Mouse (Mus musculus) gastrocnemius, postnatal 36 days (tissue): ENCODE data around the gene Faap100. TPM values are rescaled to one million over a fixed set of nuclear protein-coding genes. Genes with fewer than 3 reads are reported as not detected.
"Not testable (repeated sequence)": the region's sequence is repeated elsewhere in the genome, so short reads cannot be mapped to it uniquely, and the experiment has no call there.

Source experiments
- DNase-seq, 2 experiments: peaks; one replicate each; pipeline ENCODE4 v3.0.0; 2022
- intact Hi-C: fragments of 180-260 bp; cut with DNase I; formaldehyde crosslinking; loops from one replicate; pipeline ENCODE4 v1.15.1; 2025
- long read RNA-seq, 2 experiments: library from polyadenylated mRNA; stranded (forward); transcript quantifications; one replicate each; pipeline ENCODE4 v2.0.0; 2021
- total RNA-seq, 2 experiments: library from RNA; stranded (reverse); gene quantifications; 2 replicates each; pipeline ENCODE4 v1.2.3; 2021

Gene Faap100
- 10 to 100 TPM; 21.7 to 22.9 TPM for total RNA-seq
- long read RNA-seq, experiment 1, transcript Faap100-201 (10 exons, 3,193 nt) = major isoform, 9 of 23 reads
- long read RNA-seq, experiment 1, partial matches to known transcripts = 5 of 23 reads
- long read RNA-seq, experiment 1, other reads (novel, unspliced or antisense) = 7 of 23 reads
- long read RNA-seq, experiment 2, transcript Faap100-201 (10 exons, 3,193 nt) = major isoform, 5 of 29 reads
- long read RNA-seq, experiment 2, partial matches to known transcripts = 10 of 29 reads
- long read RNA-seq, experiment 2, other reads (novel, unspliced or antisense) = 10 of 29 reads

DNA sequence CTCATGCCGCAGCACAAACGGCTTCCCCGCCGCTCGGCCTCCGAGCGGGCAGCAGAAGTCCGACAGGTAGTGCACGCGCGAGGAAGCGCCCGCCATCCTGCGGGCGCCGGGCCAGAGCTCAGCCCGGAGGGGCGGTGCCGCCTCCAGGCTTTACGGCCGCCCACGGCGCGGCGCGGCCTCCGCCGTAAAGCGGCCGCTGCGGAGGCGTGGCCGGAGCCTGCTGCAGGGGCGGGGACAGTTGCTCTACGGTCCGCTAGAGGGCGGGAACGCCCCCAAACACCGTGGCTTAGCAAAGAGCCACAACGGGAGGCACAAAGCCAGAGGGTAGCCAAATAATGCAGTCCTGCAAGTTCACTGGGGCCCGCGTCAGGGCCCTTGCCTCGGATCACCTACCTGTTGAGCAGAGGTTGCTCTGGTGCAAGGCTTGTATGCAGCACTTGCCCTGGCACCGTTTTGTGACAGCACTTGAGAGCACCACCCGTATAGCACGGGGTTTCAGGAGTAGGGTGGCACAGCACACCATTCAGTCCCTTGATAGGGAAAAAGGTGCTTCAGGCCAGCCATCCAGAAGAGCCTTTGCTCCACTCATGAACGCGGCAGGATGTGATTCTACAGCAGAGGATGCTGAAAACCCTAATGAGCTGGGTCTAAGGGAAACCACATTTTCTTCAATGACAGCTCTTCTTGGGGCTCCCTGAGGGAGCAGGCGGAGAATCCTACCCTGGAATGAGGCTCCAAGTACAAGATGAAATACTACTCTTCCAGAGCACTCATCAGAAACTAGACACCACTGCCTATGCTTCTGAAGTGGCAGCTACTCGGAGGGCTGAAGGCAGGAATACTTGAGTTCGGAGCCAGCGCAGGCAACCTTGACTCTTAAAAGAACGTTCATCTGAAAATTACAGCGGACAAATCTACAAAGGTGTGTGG, at the start of gene Faap100:
TSS of gene Faap100 (minus strand) at position 154 of the 930 bp plus-strand sequence.
- peak; percentile 82 to 87 for DNase-seq
- intact Hi-C loops = loop anchor here (5.0 kb wide), 1 partner anchor 43 kb away; no protein-coding TSS in a partner anchor

DNA sequence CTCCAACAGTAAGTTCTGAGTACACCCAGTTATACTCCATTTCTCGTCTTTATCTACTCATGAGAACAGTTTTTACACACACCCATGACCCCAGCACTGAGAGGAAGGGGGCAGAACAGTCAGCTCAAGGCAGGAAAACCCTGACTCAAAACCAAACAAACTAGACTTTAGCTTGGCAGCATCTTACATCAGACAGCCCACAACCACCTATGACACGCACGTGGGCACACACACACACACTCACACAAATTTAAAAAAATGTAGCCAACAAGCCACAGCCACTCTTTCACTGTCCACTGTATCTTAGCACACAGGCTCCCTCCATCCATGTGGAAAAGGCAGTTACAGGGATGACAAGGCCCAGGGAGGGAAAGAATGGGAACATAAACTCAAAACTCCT, 48.2 kb upstream of the Faap100 start:
- intact Hi-C loops = no loop called here
- no peak for DNase-seq

DNA sequence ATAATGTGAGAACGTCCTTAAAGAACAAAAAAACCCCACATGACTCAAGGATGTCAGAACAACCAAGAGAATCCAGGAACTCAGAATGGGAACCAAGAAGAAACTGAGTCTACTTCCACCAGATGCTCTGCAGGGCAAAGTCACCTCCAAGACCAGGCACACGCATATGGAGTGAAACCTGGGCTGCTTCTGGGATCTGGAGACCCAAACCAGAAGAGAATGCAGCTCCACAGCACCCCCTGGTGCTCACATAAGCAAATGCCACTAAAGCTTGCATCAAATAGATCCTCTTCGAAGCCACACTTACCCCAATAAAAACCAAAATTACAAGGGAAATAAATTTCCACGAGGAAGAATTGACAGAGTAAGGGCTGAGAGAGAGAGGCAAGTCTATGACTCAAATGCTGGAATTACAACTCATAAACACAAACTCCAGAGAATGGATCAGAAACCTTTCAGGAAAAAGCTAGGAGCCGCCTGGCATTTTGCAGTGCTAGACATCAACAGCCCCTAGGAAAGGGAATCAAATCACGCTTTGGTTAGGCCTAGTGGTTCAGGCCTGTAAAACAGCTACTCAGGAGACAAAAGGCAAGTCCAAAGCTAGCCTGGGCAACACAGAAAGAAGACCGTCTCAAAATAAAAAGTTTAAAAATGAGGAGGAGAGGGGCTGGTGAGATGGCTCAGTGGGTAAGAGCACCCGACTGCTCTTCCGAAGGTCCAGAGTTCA, 45.2 kb upstream of the Faap100 start:
- peak; percentile 28 to 48 for DNase-seq
- intact Hi-C loops = loop anchor here (5.0 kb wide), 1 partner anchor 46 kb away; the partner anchor contains the start of gene Faap100

DNA sequence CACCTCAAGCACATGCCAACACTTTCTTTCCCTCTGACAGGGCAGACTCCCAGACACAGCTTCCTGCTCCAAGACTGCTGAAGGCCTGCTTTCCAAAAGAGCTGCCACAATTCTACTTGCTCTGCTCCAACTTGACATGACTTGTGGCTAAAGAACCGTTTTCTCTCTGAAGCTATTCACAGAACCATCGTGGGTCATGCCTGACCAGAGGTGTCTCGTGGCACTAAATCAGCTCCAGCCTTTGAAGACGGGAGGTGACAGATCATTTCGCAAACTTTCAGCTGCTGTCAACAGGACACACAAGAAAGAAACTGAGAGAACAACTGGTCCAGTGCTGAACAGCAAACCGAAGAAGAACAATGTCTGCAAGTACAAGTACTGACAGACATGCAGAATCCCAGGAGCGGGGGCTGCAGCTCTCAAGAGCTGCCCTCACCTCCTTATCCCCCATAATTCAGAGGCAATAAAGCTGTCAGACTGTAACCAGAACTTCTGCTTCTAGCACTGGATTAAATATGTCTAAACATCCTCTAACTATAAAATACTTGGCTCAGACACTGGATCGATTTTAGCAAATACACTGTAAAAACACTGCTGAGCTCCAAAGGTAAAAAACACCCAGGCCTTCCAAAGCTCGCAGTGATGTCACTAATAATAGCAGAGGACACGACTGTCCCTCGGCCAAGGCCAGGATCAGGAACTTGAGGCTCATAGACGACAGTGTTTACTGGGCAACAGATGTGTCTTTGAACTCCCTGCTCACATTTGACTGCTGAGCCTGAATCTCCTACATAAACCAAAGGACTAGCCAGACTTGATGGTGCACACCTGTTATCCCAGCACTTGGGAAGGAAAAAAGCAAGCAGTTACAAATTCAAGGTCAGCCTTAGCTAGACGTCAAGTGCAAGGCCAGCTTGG, 44.3 kb upstream of the Faap100 start:
- no peak for DNase-seq
- intact Hi-C loops = loop anchor here (5.0 kb wide), 1 partner anchor 46 kb away; the partner anchor contains the start of gene Faap100

DNA sequence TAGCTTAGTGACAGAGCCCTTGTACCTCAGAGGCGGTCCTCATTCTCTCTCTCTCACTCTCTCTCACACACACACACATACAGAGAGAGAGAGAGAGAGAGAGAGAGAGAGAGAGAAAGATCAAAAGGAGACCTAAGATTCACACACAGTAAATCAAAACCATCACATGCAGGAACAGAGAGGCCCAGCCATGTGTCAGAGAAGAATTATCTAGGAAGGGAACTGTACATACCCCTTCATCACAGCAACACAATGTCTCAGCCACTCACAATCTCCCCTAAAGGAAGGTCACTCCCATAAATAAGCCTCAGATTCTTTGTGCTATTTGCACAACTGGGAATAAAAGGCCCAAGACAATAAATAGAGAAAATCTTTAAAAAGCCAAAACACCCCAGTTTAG, 40.0 kb upstream of the Faap100 start:
- intact Hi-C loops = no loop called here
- no peak for DNase-seq

DNA sequence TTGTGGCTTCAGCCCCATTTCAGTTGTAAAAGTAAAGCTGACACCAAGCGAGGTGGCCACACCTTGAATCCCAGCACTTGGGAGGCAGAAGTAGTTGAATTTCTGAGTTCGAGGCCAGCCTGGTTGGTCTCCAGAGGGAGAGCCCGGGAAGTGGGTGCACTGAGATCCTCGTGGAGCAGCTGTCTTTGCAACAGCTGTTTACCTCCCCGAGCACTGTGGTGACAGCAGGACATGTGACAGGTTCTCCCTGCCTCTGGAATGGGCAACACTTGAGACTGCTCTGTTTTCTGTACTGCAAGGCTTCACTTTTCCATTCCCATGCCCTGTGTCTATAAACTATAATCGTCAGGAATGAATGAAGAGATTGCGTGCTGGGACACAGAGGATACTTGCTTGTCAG, 39.3 kb upstream of the Faap100 start:
- intact Hi-C loops = no loop called here
- DNase-seq = no peak

DNA sequence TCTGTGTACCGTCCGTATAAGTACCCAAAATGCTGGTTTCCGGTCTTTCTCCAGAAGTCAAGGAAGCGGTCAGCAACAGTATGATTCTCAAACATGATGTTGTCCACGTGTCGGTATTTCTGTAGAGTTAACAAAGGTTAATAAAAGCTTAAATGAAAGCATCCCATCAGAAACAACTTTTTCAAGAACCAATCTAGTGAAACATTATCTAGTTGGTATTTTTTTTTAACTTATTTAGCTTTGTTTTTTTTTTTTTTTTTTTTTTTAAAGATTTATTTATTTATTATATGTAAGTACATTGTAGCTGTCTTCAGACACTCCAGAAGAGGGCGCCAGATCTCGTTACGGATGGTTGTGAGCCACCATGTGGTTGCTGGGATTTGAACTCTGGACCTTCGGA, 35.1 kb upstream of the Faap100 start:
- DNase-seq, intact Hi-C loops: not testable (repeated sequence)

DNA sequence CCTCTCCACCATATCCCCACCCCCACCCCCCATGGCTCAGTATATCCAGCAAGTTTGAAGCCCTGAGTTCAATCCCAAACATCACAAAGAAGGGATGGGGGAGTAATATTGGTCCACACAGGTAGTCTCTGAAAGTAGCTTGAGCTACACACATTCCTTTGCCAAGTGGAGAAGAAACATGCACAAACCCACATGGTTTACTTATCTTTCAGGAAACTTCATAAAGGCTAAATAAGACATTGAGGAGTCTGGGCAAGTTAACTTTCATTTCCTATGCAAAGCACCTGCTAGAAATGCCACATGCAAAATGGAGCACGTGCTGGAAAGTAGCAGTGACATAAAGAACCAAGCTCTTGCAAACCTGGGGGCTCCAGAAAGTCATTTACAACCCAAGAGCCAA, 27.9 kb upstream of the Faap100 start:
- intact Hi-C loops = no loop called here
- no peak for DNase-seq

DNA sequence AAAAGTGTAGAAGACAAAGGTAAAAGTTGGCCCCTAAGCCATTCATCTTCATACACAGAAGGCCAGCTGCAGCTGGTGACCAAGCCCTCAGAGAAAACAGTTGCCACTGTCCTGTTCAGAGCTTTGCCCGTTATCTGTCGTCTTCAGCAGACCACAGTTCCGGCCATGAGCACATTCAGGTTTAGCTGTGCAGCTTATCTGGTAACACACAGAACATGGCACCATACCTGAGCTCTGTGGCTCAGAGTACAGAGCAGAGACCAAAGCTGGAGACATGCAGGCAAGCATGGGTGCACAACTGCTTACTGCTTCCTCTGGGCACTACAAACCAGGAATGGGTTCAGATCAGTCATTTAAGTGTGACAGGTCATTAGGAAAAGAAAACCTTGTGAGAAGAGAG, 27.3 kb upstream of the Faap100 start:
- DNase-seq = no peak
- intact Hi-C loops = no loop called here

DNA sequence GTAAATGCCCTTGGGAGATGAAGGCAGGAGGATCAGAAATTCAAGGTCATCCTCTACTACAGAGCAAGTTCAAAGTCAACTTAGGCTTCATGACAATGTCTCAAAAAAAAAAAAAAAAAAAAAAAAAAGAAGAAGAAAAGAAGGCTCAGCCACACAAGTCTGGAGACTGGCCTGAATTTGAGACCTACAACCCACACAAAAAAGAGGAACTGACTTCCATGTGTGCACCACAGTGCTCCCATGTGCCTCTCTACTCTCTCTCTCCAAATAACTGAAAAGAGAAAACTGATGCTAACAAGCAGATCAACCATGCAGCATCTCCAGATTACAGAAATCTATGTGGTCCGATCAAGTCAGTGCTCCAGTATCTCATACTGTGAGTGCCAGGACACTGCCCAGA, 26.2 kb upstream of the Faap100 start:
- no peak for DNase-seq
- intact Hi-C loops = no loop called here

DNA sequence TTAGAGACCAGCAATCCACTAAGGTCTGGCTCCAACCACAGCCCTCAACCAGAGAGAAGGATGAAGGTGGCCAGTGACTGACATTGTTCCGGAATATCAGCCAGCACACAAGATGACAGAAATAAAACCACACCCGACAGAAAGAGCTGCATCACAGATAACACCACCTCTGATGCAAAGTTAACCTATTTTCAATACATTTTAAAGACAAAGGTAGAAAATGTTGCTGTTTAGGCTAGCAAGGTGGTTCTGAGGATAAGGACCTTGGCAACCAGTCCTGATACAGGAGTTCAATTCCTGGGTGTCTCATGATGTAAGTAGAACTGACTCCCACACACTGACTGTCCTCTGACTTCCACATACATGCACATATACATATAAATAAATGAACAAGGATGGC, 20.8 kb upstream of the Faap100 start:
- no peak for DNase-seq
- intact Hi-C loops = no loop called here

DNA sequence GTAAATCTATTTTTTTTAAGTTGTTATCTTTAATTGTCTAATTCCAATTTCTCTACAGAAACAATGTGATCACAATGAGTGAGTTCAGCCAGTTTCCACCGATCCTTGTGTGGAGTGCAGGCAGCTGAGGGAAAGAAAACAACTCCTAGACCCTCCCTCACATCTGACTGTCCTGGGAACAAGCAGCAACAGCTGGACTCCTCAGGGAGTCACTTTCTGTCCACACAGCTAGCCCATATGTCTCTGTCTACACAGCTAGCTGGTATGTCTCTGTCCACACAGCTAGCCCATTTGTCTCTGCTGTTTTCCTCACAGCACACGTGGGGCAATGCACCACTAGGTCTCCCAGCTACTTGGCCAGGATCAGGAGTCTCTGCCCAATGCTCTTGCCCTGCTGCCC, 19.0 kb upstream of the Faap100 start:
- intact Hi-C loops = no loop called here
- DNase-seq = no peak

DNA sequence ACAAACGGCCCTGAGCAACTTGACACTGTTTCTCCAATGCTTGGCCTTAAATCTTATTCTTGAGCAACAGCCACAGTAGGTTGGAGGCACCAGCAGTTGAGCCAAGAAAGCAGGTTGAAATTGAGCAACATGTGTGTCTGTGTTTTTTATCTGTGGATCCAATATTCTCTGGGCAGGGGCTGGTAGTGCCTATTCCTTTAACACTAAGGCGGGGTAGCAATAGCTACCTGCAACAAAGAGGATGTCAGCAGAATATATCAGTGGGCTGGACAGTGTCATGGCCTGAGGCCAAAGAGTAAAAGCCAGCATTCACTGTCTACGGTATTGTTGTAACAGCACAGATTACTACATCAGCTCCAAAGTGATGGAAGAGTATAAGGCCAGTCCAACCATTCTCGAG, 17.1 kb upstream of the Faap100 start:
- intact Hi-C loops = no loop called here
- no peak for DNase-seq

DNA sequence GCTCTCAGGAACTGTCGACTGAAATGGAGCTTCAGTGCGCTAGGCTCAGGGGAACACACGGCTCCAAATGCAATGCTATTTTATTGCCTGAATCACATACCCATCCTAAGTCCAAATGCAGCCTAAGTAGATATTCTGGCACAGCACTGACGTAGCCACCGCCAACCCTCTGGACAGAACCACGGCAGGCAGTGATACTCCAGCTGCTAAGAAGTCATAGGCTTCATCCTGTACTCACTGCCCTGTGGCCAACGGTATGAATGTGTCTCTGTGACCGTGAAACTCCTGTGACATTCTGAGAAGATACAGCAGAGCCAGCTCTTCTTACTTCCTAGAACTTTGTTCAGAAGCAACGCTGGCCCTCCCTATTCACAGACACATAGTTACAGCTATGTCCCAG, 10.0 kb upstream of the Faap100 start:
- no peak for DNase-seq

DNA sequence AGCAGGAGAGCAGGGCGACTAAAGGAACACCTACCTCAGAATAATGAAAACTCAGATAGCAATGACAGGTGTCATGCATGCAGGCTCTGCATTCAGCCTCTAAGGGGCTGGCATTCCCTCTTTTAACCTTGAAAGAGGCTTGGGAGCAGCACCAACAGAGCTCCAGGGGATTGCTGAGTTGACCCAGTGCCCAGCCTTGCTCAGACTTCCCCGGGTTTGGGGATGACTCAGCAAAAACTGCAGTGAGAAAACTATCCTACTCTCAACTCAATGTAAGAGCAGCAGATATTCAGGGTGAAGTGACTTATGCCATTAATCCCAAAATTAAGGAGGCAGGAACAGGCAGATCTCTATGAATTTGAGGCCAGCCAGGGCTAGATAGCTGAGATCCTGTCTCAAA, 8.6 kb upstream of the Faap100 start:
- intact Hi-C loops = no loop called here
- DNase-seq = no peak

More for the DNA sequence above, 10.0 kb upstream of the Faap100 start:
- intact Hi-C loops = no loop called here

DNA sequence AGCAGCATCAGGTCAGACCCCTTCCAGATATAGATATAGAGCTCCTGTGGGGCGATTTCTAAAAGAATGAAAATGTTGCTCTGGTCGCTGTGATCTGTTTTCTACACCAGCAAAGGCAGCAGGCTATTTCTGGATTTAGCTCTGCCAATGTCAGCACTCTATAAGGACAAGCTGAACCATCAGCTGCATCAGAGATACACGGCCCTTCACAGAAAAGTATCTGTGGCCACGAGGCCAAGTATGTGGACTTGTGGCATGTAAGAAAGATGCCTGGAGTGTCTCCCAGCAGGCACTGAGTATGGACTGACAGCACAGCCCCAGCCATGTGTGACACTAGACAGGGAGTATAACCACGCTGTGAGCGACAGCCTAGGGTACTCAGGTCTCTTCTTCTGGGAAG, 8.1 kb upstream of the Faap100 start:
- intact Hi-C loops = no loop called here
- DNase-seq = no peak

DNA sequence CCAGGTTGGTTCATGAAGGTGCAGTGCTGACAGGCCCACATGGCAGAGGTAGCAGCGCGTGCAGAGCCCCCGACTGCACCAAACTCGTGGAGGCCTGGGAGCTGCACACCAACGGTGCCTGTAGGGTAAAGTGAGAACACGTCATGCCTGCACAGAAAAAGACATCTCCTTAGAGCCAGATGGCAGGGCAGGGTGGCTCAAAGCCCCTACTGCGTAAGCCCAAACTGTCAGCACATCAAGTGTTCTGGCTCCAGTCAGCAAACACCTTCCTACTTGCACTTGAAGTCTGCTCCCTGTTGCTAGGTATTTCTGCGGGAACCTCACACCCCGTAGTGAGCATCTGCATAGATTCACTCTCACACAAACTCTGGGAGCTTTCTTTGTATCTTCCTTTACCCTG, 3.9 kb upstream of the Faap100 start:
- intact Hi-C loops = no loop called here
- DNase-seq = no peak

DNA sequence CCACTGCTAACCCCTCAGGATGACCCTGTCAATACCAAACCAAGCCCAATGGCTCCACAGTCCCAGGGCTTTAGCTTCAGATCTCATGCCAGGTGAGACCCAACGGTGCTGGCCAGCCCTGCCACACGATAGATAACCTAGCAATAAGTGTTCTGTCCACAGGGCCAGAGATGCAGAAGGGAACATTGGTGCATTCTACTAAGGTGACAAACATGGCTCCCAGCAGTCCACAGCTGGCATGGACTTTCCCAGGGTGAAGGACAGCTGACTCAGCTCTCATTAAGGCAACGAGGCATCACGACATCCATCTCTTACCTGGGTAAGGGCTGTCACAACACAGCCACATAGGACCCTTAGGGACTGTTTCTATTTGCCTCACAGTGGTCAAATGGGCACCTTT, 2.6 kb upstream of the Faap100 start:
- DNase-seq = no peak
- intact Hi-C loops = no loop called here

DNA sequence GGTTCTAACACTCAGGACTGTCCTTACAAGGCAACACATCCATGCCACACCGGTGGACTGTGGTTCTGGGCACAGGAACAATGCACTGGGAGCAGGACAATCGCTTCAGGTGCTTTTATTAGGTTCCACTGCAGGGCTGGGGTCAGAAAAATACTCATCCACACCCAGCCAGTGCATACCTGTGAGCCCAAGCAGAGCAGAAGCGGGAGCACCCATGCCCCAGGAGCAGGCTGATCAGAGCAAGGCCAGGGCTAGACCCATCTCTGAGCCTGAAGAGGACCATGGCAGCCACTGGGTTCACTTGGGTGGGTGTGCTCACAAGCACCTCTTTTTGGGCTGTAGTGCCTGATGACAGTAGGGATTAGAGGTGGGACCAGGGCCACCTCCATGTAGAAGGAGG, 1.7 kb upstream of the Faap100 start:
- DNase-seq = no peak
- intact Hi-C loops = no loop called here
